Mouse (Mus musculus) T-cell, adult 2 months (primary cell): ENCODE results near the gene Itsn2.
A peak's percentile ranks its signal among the peaks of the same experiment; 100 is the strongest.
"Not testable (repeated sequence)": the region's sequence is repeated elsewhere in the genome, so short reads cannot be mapped to it uniquely, and the experiment has no call there.

Experiments
- DNase-seq: peaks from one replicate; pipeline ENCODE4 v3.0.0; 2022; ENCODE audit warnings: low spot score

Gene Itsn2

DNA sequence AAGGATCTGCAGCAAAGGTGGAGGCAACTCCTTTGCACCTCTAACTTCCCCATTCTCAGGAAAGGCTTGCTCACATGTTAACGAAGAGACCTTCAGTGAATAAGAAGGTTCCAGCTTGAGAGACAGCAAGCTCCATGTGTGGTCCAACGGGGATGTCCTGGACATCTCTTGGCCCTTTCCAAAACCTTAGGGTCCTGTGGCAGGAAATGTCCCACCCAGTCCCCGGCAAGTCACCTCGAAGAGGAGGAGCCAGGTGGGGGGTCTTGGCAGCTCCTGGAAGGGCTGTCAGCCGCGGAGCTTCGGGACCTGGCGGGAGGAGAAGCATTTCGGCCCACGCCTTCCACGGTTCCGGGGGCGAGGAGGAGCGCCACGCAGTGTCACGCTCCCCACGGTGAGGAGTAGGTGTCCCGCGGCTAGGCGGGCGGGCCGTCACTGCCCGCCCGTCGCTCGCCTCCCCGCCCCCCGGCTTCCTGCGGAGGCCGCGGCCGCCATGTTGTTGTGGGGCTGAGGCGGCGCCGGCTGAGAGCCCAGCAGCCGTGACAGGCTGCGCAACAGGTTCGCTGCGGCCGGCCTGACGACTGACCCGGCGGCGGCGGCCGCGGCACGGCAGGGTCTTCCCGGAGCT, at the start of gene Itsn2, which contains the start of gene Gm3625:
Gene Itsn2 (plus strand): TSS at position 98 of the 625 bp plus-strand sequence.
Gene Gm3625 (minus strand): TSS at position 387 of the 625 bp plus-strand sequence.
- peak; percentile 77 for DNase-seq

DNA sequence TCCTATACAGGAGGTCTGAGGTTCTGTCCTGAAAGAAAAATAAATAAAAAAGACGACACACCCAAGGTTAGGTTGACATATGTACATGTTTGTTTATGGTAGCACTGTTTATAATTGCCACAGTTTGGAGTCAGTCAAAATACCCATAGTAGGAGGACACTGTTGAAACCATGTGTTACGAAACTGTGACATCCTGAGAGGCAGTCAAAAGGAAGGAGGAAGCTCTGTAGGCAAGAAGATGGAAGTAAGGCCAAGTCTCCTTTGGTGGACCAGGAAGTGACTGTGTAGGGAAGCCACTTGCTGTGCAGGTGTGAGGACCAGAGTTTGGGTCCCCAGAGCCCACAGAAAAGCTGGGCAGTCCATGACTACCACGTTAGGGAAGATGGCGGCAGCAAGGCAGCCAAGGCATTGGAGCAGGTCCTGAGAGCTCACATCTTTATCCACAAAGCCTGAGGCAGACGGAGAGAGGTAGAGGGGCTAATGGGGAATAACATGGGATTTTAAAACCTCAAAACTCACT, 48.0 kb upstream of the Itsn2 start:
- no peak for DNase-seq

DNA sequence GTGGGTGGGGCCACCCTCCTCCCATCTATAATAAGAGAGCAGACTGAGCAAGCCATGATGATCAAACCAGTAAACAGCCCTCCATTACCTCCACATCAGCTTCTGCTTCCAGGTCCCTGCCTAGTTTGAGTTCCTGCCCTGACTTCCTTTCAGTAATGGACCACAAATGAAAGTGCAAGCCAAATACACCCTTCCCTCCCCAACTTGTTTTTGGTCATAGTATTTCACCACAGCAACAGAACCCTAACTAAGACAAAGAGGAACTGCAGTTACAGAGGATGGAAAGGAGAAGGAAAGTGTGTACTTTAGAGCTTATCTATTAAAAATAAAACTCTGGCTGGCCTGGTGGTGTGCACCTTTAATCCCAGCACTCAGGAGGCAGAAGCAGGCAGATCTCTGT, 47.0 kb upstream of the Itsn2 start:
- DNase-seq: no peak

DNA sequence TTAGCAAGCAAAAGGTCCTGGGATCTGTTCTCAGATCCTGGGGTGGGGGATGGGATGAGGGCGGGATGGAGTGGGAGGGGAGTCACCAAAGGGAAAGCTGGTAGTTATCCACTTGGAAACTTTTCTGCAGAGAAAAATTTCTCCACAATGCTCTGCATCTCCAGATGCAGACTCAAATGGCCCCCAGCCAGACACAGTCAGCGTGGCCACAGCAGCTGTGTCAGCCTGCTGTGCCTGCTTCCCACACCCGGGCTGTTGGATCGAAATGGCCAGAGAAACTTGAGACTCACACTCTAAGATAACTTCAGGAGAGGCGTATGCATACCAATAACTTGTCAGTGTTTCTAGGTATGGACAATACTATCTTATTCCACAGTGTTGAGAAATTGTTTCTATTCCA, 45.9 kb upstream of the Itsn2 start:
- no peak for DNase-seq

DNA sequence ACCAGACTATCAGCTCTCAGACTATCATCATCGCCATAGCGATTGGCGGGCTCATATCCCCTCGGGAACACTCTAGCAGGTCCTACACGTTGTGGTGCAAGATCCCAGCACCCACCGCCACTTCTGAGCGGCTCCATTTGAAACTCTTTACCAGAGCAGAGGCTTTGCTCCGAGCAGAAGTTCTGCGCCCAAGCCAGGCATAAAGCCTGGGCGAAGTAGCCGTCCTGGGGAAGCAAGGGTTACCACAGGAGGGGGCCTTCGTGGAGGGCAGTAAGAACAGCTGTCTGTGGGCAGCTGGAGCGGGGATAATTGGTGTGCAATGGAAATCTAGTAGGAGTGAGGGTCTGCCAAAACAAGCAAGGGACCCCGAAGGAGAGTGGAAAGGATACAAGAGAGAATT, 44.9 kb upstream of the Itsn2 start:
- DNase-seq: no peak

DNA sequence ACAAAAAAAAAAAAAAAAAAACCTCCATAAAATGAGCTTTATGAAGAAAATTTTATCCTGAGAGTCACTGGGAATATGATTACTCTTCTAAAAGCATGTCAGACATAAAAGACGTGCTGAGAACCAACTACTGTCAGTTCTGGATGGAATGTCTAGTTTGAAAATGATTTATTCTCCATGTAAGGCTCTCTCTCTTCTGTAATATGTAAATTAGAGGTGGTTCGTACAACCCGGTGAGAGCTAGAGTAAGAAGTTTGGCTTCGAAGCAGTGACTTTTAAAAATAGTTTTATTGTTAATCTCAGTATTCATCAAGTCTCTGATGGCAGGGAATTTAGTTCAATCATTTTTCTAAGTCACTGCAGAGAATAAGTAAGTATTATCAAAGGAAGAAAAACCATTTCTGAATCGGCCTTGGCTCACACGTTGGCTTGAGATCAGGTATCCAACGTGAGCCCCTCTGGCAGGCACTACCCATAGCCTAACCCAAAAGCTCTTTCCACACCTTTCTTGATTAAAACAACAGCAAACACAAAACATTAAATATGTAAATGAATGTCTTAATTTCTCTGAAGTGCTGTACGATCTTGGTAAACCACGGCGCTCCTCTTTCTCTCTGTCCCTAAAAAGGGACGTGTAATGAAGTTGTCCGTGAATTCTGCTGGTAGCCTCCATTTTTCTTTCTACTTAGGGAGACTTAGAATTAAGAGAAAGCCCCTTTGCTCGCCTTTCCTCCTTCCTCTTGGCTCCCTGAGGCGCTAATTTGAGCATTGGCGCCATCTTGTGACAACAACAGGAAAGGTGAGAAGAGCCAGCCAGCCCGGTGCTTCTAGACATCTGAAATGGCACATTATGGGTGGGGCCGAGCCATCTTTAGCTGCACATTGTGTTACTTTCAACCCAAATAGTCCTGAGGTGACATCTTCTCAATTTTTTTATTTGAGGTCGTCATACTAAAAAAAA, 44.1 kb upstream of the Itsn2 start:
- peak; percentile 79 for DNase-seq

DNA sequence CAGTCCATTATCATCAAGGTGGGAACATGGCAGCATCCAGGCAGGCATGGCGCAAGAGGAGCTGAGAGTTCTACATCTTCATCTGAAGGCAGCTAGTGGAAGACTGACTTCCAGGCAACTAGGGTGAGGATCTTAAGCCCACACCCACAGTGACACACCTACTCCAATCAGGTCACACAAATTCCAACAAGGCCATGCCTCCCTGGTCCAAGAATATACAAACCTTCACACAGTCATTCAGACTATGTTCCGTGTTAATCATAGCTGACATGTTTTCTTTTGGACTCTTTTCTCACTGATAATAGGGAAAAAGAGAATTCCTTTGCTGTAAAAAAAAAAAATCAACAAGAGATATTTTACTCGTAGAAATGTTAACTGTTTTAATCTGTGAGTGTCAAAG, 38.7 kb upstream of the Itsn2 start:
- DNase-seq: not testable (repeated sequence)

DNA sequence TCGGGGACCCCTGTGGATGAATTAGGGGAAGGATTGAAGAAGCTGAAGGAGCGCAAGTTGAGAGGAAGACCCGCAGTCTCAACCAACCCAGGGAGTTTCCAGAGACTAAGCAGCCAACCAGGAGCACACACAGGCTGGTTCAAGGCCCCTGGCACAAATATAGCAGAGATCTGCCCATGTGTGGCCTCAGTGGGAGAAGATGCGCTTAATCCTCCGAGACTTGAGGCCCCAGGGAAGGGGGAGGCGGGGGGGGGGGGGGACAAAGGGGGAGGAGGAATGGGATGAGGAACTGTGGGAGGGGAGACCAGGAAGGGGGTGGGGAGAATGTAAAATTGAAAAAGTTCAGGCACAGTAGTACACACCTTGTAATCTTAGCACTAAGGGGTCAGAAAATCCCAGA, 37.0 kb upstream of the Itsn2 start:
- DNase-seq: no peak

DNA sequence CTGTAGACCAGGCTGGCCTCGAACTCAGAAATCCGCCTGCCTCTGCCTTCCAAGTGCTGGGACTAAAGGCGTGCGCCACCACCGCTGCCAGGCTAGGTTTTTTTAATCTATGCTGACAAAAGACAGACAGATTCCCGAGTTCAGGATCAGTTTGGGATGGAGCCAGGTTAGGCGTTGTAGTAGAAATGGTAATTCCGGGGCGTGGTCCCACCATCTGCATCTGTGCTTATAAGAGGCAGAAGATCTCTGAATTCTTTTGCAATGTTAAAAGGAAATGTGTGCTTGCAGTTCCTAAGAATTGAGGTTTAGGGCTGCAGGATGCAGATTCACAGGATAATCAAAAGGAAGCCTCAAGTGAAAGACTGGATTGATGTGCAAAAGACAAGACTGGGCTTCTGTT, 35.5 kb upstream of the Itsn2 start:
- no peak for DNase-seq

DNA sequence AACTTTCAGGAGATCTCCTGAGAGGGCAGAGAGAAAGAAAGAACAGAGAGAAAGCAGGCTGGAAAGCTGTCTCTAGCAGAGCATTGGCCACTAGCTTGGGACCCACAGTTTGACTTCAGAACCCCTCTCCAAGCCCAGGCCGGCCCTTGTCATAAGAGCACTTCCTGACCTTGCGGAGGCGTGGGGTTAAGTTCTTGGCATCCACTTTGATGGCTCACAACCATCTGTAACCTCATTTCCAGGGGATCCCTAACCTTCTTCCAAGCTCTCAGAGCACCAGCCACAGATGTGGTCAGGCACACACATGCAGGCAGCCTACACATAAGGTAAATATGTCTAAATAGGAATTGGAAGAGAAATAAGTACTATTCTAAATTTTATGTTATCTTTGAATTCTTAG, 35.0 kb upstream of the Itsn2 start:
- no peak for DNase-seq

DNA sequence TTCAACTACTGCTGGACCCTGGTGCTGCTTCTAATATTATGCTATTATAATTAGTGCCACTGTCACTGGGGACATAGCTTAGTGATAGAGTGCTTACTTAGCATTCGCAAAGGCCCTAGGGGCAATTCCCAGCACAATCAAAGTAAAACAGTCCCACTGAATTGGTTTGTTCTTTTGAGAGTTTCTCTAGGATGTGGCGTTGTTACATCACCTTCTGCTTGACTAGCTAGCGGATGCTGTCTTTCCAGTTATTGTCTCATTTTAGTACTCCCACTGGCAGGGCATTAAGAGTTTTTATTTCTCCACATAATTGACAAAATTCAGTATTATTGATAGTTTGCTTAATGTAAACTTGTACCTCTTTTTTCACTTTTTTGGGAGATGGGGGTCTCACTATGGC, 34.4 kb upstream of the Itsn2 start:
- DNase-seq: no peak

DNA sequence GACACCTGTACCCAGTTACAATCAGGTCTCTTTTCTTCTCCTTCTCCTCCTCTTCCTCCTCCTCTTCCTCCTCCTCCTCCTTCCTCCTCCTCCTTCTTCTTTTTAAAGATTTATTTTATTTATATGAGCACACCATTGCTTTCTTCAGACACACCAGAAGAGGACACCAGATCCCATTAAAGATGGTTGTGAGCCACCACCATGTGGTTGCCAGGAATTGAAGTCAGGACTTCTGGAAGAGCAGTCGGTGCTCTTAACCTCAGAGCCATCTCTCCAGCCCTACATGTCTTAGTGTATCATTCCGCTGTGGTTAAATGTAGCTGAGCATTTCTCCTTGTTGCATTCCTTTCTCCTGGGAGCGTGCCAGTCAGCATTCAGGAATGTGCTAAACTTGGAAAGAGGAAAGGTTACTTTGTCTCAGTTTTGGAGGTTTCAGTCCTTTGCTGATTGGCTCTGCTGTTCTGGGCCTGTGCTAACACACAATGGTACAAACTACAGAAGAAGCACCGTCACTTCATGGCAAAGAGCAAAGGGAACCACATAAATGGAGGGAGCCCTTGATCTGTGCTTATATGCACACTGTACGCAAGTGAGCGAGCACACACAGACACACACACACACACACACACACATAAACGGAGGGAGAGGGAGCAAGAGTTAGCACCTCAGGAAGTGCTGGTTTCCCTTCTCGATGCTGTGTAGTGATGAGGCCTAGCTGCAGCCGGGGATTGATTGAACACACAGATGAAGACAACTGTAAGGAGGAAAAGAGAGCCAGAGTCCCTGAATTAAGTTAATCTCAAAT, 33.8 kb upstream of the Itsn2 start:
- DNase-seq: peak; percentile 37

DNA sequence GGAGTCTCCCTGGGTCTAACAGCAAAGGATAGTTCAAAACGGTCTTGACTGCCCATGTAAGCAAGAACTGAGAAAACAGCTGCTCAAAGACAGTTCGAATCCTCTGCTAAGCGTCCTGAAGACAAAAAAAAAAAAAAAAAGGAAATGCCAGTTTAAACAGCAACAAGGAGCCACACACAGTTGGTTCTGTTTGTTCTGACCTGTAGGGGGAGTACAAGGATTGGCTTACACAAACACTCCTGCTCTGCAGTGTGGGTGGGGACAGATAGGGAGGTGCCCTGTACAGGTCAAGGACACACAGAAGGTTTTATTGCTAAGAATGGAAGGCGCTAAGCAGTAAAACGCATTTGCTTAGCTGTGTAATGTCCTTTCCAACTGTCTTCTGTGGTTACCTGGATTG, 20.6 kb upstream of the Itsn2 start:
- peak; percentile 59 for DNase-seq

DNA sequence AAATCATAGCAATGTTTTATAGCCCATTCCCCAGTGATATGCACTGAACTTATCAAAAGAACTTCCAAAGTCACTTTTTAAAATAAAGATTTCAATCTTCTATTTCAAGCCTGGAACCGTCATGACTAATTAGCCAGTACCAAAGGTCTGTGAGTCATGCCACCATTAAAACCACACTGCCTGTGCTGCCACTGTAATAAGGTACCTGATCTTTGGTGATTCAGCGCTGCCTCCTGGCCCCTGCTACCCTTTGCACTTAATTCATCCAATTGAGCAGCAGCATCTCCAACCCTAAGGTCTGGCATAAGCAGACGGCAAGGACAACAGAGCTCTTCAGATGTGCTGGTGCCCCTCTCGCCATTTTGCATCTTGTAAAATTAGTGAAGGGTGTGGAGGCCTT, 18.4 kb upstream of the Itsn2 start:
- no peak for DNase-seq

DNA sequence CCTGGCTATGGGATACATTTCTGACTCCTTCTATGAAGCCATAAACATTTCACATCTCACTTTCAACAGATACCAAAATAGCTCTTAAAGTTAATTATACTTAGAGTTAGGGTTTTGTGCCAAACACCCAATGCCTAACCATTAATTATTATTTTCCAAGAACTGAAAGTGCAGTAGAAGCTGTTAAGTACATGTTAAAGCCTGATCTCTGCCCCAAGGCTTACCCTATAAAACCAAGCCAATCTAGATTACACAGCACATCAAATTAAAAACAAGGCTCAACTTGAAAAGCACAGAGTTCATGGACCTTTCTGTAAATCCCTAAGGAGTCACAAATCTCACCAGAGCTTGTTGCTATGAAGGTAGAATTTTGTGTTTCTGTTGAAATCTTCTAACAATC, 10.1 kb upstream of the Itsn2 start:
- no peak for DNase-seq

DNA sequence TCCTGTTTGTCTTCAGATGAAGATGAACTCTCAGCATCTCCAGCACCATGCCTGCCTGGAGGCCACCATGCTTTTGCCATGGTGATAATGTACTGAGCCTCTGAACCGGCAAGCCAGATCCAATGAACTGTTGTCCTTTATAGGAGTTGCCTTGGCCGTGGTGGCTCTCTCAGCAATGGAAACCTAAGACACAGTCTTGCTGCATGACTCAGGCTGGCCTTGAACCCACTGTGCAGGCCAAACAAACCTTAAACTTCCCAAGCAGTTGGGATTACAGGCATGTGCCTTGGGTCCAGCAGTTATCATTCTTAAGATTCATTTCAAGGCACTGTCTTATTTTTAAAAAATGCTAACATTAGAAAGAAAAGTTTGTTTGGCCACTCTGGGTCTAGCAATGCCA, 4.6 kb upstream of the Itsn2 start:
- no peak for DNase-seq

DNA sequence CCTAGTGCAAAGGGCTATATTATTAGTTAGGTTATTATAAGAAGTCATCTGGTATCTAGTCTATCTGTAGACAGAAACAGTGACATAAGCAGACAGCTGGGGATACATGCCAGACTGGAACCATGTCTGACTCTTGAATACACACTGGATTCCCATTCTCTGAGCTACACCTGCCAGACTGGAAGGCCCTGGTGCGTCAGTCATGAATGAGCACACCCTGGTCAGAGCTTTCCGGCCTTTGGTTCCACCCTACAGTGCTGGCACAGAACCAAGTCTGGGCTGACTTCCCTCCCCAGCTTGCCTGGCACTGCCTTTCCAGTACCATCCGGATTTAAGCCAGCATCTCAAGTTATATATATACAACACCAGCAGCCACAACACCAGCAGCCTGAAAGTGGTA, 3.8 kb upstream of the Itsn2 start:
- no peak for DNase-seq

DNA sequence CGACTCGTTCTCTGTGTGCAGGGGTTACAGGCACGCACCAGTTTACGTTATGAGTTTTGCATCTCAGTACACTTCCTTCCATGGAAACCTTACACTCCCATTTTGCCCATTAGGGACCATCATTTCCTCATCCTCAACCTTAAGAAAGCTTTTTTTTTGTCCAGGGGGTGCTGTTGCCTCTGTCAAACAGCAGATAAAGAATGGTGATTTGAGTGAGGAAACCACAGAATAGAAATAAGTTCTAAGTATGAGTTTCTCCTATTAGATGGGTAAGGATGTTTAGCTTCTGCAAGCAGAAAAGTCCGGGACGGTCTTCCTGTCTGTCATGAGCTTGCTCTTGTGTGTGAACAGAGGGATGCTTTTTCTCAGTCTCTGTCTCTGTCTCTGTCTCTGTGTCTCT, 413 bp upstream of the Itsn2 start:
- peak; percentile 6 for DNase-seq

DNA sequence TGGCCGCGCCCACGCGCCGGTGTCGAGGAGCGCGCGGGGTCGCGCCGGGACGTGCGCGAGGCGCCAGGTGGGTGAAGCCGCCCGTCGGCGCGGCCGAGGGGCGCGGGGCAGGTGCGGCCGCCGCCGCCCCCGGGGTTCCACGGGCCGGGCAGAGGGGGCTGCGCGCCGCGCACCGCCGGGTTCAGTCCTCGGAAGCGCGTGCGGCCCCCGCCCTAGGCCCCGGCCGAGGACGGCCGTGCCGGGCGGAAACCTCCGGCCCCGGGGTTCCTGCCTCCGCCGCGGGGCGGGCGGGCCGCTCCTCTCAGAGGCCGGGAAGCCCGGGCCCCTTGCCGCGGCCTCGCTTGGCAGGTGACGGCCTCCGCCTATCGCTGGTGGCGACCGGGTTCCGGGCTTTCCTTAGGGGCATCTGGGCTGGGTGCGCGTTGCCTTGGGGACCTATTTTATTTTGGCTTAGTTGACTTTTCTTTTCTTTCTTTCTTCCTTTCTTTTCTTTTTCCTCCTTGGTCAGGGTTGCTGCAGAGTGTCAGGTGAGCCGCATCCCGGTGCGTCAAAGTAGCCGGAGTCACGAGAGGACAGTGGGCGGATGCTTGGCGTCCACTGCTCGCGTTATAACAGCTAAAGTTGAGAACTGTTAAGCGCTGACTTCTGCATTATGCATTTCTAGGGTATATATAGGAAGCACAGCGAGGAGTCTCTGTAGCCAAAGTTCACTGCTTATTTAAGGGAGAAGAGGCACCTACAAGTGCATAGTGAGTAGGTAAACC, 910 bp downstream of the Itsn2 start:
- peak; percentile 62 for DNase-seq

DNA sequence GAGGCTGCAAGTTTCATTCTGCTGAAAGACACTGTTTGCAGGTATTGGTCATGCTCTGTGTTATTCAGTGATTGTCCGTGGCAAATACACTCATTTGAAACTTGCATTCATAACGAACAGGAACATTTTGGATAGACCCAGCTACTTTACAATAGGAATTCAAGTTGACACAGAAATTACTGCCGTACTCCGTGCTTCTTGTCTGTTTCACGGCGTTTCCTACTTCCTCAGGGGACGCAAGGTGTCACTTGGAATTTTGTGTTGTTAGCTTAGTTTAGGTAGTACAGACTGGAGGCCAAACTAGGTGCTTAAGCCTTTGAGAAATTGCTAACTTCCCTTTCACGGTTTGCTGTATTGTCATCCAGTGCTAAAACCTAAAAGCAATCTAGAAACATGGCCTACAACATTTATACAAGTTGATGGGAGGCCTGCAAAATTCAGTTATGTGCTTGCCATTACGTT, 1.5 kb downstream of the Itsn2 start:
- no peak for DNase-seq

DNA sequence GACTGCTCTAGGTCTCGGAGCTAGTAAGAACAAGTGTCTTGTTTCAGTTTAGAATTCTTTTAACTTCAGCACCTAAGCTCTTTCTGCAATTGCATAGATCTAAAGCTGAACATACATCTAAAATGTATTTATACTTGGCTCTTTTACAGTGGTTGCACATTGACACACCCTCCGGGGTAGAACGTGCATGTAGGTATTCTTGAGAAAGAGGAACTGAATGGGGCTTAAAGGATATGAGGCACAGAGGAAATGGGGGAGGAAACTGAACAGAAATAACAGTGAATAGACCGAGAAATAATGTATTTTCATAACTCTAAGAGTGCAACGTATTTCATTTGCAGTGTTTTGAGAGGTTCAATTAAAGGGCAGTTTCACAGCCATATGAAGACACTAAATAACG, 2.6 kb downstream of the Itsn2 start:
- DNase-seq: peak; percentile 34
